Mouse (Mus musculus) T-helper 17 cell (primary cell): ENCODE measurements at regions not wholly inside any gene's neighbourhood (a gene's known extent, or its start where the extent isn't known, plus 50 kb on each side); places are given as distances from the start of the nearest gene placed in this dataset.

ENCODE experiments used
- in situ Hi-C, 2 experiments: fragments of 300-600 bp; cut with MboI, MseI; formaldehyde crosslinking; loops; 1 replicate in 1 of 2; 2 replicates in 1 of 2; pipeline ENCODE4 v1.15.1; 2025; ENCODE audit warnings: high pct_unique_total_duplicates in 2 of 2

- in situ Hi-C loops: loop anchor here in 1 of 2 experiments (10.0 kb wide), 1 partner anchor 1436 kb away; no protein-coding TSS in a partner anchor
These were observed 80.1 kb downstream of the Anxa1 start for GRCm38 (mm10) chr19:20310653-20311052.

GRCm38 (mm10) chr19:20300066-20300651 lies 90.6 kb downstream of the Anxa1 start:
- in situ Hi-C loops: no loop called here

- in situ Hi-C loops: no loop called here
These were observed 92.3 kb downstream of the Anxa1 start for GRCm38 (mm10) chr19:20298431-20298830.

GRCm38 (mm10) chr19:20285188-20285587 lies 105.6 kb downstream of the Anxa1 start:
- in situ Hi-C loops: no loop called here

GRCm38 (mm10) chr19:20283105-20283504 lies 107.6 kb downstream of the Anxa1 start:
- in situ Hi-C loops: no loop called here

GRCm38 (mm10) chr19:20261586-20261985 lies 129.2 kb downstream of the Anxa1 start:
- in situ Hi-C loops: no loop called here

- in situ Hi-C loops: no loop called here
These were observed 138.6 kb downstream of the Anxa1 start for GRCm38 (mm10) chr19:20252151-20252550.

- in situ Hi-C loops: no loop called here
These were observed 146.9 kb downstream of the Anxa1 start for GRCm38 (mm10) chr19:20243817-20244216.

- in situ Hi-C loops: no loop called here
These were observed 149.5 kb downstream of the Anxa1 start for GRCm38 (mm10) chr19:20241266-20241665.

GRCm38 (mm10) chr19:20240471-20240870 lies 150.3 kb downstream of the Anxa1 start:
- in situ Hi-C loops: no loop called here

- in situ Hi-C loops: no loop called here
These were observed 151.3 kb downstream of the Anxa1 start for GRCm38 (mm10) chr19:20239396-20239795.

GRCm38 (mm10) chr19:20226756-20227155 lies 164.0 kb downstream of the Anxa1 start:
- in situ Hi-C loops: no loop called here

GRCm38 (mm10) chr19:20217389-20217788 lies 173.4 kb downstream of the Anxa1 start:
- in situ Hi-C loops: no loop called here

- in situ Hi-C loops: no loop called here
These were observed 196.2 kb downstream of the Anxa1 start for GRCm38 (mm10) chr19:20194511-20194910.

GRCm38 (mm10) chr19:20181854-20182253 lies 208.9 kb downstream of the Anxa1 start:
- in situ Hi-C loops: no loop called here

GRCm38 (mm10) chr19:20161502-20161901 lies 229.2 kb downstream of the Anxa1 start:
- in situ Hi-C loops: no loop called here

- in situ Hi-C loops: no loop called here
These were observed 234.3 kb downstream of the Anxa1 start for GRCm38 (mm10) chr19:20156398-20156937.

GRCm38 (mm10) chr19:20139506-20139905 lies 251.2 kb downstream of the Anxa1 start:
- in situ Hi-C loops: no loop called here

GRCm38 (mm10) chr19:20123546-20124195 lies 267.1 kb downstream of the Anxa1 start:
- in situ Hi-C loops: no loop called here

GRCm38 (mm10) chr19:20122475-20122874 lies 268.3 kb downstream of the Anxa1 start:
- in situ Hi-C loops: no loop called here

GRCm38 (mm10) chr19:20114237-20114636 lies 276.5 kb downstream of the Anxa1 start:
- in situ Hi-C loops: no loop called here
